Mouse (Mus musculus) hindbrain, embryonic 16.5 days (tissue): ENCODE results near the gene Xylb. TPM values are rescaled to one million over a fixed set of nuclear protein-coding genes. Genes with fewer than 3 reads are reported as not detected.
"Not testable (repeated sequence)": the region's sequence is repeated elsewhere in the genome, so short reads cannot be mapped to it uniquely, and the experiment has no call there.

Experiments used
- ATAC-seq: fragments of 200-750 bp; cut with Nextera tagmentation; 2 replicates; pipeline ENCODE4 v1.8.0; 2017; ENCODE audit warnings: moderate TSS enrichment, moderate library complexity
- H3K27ac ChIP-seq: fragments of 300-500 bp; sonication (generic); 2 replicates; pipeline ENCODE4 v1.5.1; 2014; ENCODE audit warnings: low read depth, mild to moderate bottlenecking, control low read depth, low read length, moderate library complexity
- H3K27me3 ChIP-seq: fragments of 300-500 bp; sonication (generic); replicated peaks from 2 replicates; pipeline ENCODE4 v1.6.1; 2014; ENCODE audit warnings: low read length; ENCODE audit not compliant: control insufficient read depth, insufficient read depth
- H3K36me3 ChIP-seq: fragments of 300-500 bp; sonication (generic); 2 replicates; pipeline ENCODE4 v1.6.1; 2014; ENCODE audit warnings: mild to moderate bottlenecking, low read length, moderate library complexity, mixed read lengths; ENCODE audit not compliant: control insufficient read depth, insufficient read depth
- H3K4me1 ChIP-seq: fragments of 300-500 bp; sonication (generic); 2 replicates; pipeline ENCODE4 v1.6.1; 2014; ENCODE audit warnings: low read depth, low read length; ENCODE audit not compliant: control insufficient read depth, insufficient read depth
- H3K4me2 ChIP-seq: fragments of 300-500 bp; sonication (generic); 2 replicates; pipeline ENCODE4 v1.6.1; 2014; ENCODE audit warnings: mild to moderate bottlenecking, low read length, control low read depth, moderate library complexity
- H3K4me3 ChIP-seq: fragments of 300-500 bp; sonication (generic); 2 replicates; pipeline ENCODE4 v1.5.1; 2014; ENCODE audit warnings: mild to moderate bottlenecking, low read length, control low read depth, moderate library complexity
- H3K9ac ChIP-seq: fragments of 300-500 bp; sonication (generic); 2 replicates; pipeline ENCODE4 v1.6.1; 2014; ENCODE audit warnings: low read depth, mild to moderate bottlenecking, control low read depth, low read length, moderate library complexity
- H3K9me3 ChIP-seq: fragments of 300-500 bp; sonication (generic); 2 replicates; pipeline ENCODE4 v1.6.1; 2014; ENCODE audit warnings: mild to moderate bottlenecking, low read length, moderate library complexity; ENCODE audit not compliant: control insufficient read depth
- WGBS: fragments of 180-500 bp; shearing (Covaris S2); extraction: QIAGEN DNeasy Blood & Tissue Kit; methylation state at CpG from one replicate; pipeline ENCODE4 v1.1.7; 2014; 5-methylcytosine and 5-hydroxymethylcytosine counted together
- polyA plus RNA-seq: library from polyadenylated mRNA; unstranded; fragments of >200 nt; fragmentation: Nextera tagmentation; extraction: Ambion mirVana; gene quantifications from 2 replicates; pipeline ENCODE4 v1.2.1, GENCODE M21; 2015

Xylb gene
- polyA plus RNA-seq, 1 experiment from 2014 or later = 3.0 TPM

DNA sequence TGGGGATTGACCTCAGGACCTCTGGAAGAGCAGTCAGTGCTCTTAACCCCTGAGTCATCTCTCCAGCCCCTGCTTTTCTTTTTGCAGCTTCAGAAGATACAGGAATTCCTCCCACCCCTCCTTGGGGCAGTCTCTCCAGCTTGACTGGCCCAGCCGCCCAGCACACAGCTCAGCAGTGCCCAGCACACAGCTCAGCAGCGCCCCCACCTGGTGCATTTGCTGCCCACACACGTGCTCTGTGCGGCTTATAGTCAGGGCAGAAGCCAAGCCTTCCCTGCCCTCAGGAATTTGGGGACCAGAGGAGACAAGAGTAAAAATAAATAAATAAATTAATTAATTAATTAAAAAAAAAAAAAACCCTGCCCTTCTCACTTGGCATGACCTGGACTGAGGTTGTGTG is 5.1 kb upstream of the Xylb start:
- Histone ChIP-seq H3K36me3 (peaks cover 16% of the 10 kb centered on the region), H3K4me1 (no peaks in the 10 kb centered on the region), H3K27me3 (no peaks in the 10 kb centered on the region), H3K9ac (no peak overlapping the region), H3K4me2 (no peak overlapping the region), H3K4me3 (no peak overlapping the region), H3K27ac (no peak overlapping the region), H3K9me3 (no peaks in the 10 kb centered on the region)
- WGBS = 29% methylated on average over 4 of the region's 4 CpGs
- peak; percentile 72 for ATAC-seq

DNA sequence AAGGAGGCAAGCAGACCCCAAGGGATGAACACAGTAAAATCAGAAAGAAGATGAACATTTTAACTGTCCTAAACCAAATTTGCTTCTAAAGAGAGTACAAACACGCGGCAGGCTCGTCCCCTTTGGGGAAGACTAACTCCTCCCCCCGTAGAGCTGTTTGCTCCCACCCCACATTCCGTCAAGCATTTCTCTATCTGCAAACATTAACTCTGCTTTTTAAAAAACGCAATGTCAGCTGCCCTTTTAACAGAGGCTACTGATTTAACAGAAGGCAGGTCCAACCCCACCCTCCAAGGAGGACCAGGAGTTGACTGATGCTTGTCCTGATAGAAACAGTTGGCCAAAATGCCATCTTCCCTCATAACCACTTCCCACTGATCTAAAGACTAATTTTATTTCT is 3.3 kb upstream of the Xylb start:
- no peak overlapping the region for H3K4me2 ChIP-seq
- no peak for ATAC-seq
- WGBS = 86% methylated on average over 6 of the region's 6 CpGs
- no peak overlapping the region for H3K27ac ChIP-seq
- H3K9me3 ChIP-seq = no peaks in the 10 kb centered on the region
- H3K9ac ChIP-seq = no peak overlapping the region
- no peak overlapping the region for H3K4me3 ChIP-seq
- peaks cover 4% of the 10 kb centered on the region; the same call in 1 of the 2 replicates for H3K4me1 ChIP-seq
- H3K36me3 ChIP-seq = peaks cover 7% of the 10 kb centered on the region
- no peaks in the 10 kb centered on the region for H3K27me3 ChIP-seq

GRCm38 (mm10) chr9:119355943-119356342 is 1.2 kb upstream of the Xylb start:
- Histone ChIP-seq H3K27me3 (no peaks in the 10 kb centered on the region), H3K36me3 (peaks cover 5% of the 10 kb centered on the region), H3K9me3 (no peaks in the 10 kb centered on the region), H3K4me1 (peaks cover 4% of the 10 kb centered on the region; the same call in 1 of the 2 replicates), H3K27ac (no peak overlapping the region), H3K9ac (no peak overlapping the region), H3K4me2 (no peak overlapping the region), H3K4me3 (no peak overlapping the region)
- ATAC-seq = no peak
- WGBS = 82% methylated on average over 6 of the region's 6 CpGs

DNA sequence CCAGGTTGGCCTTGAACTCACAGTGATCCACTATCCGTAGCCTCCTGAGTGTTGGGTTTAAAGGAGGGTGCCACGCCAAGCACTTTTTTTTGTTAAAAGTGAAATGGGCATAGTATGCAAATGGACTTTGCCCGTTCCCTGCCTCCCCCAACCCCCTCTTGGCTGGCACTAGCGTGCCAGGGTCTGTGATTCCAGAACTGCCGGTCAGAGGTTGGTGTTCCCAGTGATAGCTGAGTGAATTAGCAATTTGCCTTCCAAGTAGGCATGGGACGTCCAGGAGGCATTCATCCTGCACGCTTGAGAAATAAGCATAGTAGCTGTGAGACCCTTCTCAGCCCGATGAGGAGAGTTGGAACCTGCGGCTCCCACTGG is 863 bp downstream of the Xylb start:
- Histone ChIP-seq H3K4me3 (peak overlapping the region; percentile 75), H3K4me1 (peaks cover 4% of the 10 kb centered on the region; the same call in 1 of the 2 replicates), H3K4me2 (peak overlapping the region; percentile 72), H3K27me3 (no peaks in the 10 kb centered on the region), H3K27ac (no peak overlapping the region), H3K9me3 (no peaks in the 10 kb centered on the region), H3K36me3 (no peaks in the 10 kb centered on the region), H3K9ac (peak overlapping the region; percentile 80; the same call in 1 of the 2 replicates)
- ATAC-seq = no peak
- 33% methylated on average over 9 of the region's 9 CpGs for WGBS

- no peak for ATAC-seq
- H3K4me3 ChIP-seq = no peak overlapping the region
- no peaks in the 10 kb centered on the region for H3K9me3 ChIP-seq
- H3K27ac ChIP-seq = no peak overlapping the region
- WGBS = 92% methylated on average over 5 of the region's 5 CpGs
- no peak overlapping the region for H3K9ac ChIP-seq
- H3K4me2 ChIP-seq = no peak overlapping the region
- no peaks in the 10 kb centered on the region for H3K36me3 ChIP-seq
- H3K27me3 ChIP-seq = no peaks in the 10 kb centered on the region
- peaks cover 4% of the 10 kb centered on the region; the same call in 1 of the 2 replicates for H3K4me1 ChIP-seq
These were observed 4.2 kb downstream of the Xylb start for GRCm38 (mm10) chr9:119361416-119361815.

- no peaks in the 10 kb centered on the region for H3K4me1 ChIP-seq
- H3K36me3 ChIP-seq = no peaks in the 10 kb centered on the region
- H3K4me2 ChIP-seq = no peak overlapping the region
- ATAC-seq = no peak
- H3K4me3 ChIP-seq = no peak overlapping the region
- H3K9ac ChIP-seq = no peak overlapping the region
- no peak overlapping the region for H3K27ac ChIP-seq
- WGBS = 91% methylated on average over 12 of the region's 12 CpGs
- no peaks in the 10 kb centered on the region for H3K9me3 ChIP-seq
- no peaks in the 10 kb centered on the region for H3K27me3 ChIP-seq
These were observed 6.0 kb downstream of the Xylb start for GRCm38 (mm10) chr9:119363229-119363628.

DNA sequence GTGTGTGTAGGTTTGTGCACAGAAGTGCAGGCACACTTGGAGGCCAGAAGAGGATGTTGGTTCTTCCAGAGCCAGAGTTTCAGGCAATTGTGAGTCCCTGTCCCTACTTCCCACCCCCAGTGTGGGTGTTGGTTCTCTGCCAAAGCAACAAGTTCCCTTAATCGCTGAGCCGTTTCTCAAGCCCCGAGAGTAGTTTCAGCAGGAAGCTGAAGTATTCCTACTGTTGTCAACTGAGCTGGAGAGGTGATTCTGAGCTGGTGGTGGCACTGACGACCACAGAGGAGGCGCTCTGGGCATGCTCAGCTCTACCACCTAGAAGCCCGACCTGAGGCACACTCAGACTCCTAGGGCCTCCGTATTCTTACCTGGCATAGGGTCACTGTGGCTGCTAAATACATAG is 8.1 kb downstream of the Xylb start, which contains the start of gene Slc22a14:
Gene Slc22a14 (minus strand): TSS at position 270 of the 400 bp plus-strand sequence.
- 68% methylated on average over 7 of the region's 7 CpGs for WGBS
- no peak within 1 kb of the TSS for H3K27ac ChIP-seq
- ATAC-seq = no peak
- no peak within 1 kb of the TSS for H3K4me3 ChIP-seq
- no peaks in the 10 kb centered on the region for H3K4me1 ChIP-seq
- no peaks in the 10 kb centered on the region for H3K36me3 ChIP-seq
- H3K27me3 ChIP-seq = no peaks in the 10 kb centered on the region
- H3K4me2 ChIP-seq = no peak within 1 kb of the TSS
- no peaks in the 10 kb centered on the region for H3K9me3 ChIP-seq
- H3K9ac ChIP-seq = no peak within 1 kb of the TSS

- WGBS = 94% methylated on average over 3 of the region's 3 CpGs
- no peaks in the 10 kb centered on the region for H3K27me3 ChIP-seq
These were observed 11.2 kb downstream of the Xylb start for GRCm38 (mm10) chr9:119368367-119368766.

GRCm38 (mm10) chr9:119370770-119371169 is 13.6 kb downstream of the Xylb start:
- not testable (repeated sequence) for H3K4me1 ChIP-seq, H3K4me2 ChIP-seq, H3K9ac ChIP-seq, ATAC-seq, H3K27me3 ChIP-seq, H3K4me3 ChIP-seq, H3K9me3 ChIP-seq, H3K27ac ChIP-seq, H3K36me3 ChIP-seq
- 85% methylated on average over 4 of the region's 4 CpGs for WGBS

More at GRCm38 (mm10) chr9:119368367-119368766, 11.2 kb downstream of the Xylb start:
- H3K9me3 ChIP-seq = no peaks in the 10 kb centered on the region
- H3K36me3 ChIP-seq = no peaks in the 10 kb centered on the region
- no peaks in the 10 kb centered on the region for H3K4me1 ChIP-seq
- no peak overlapping the region for H3K4me3 ChIP-seq
- no peak overlapping the region for H3K4me2 ChIP-seq
- H3K27ac ChIP-seq = no peak overlapping the region
- H3K9ac ChIP-seq = no peak overlapping the region
- ATAC-seq = no peak

GRCm38 (mm10) chr9:119371251-119371650 is 14.1 kb downstream of the Xylb start:
- no peaks in the 10 kb centered on the region for H3K4me1 ChIP-seq
- no peaks in the 10 kb centered on the region for H3K36me3 ChIP-seq
- H3K9me3 ChIP-seq = no peaks in the 10 kb centered on the region
- no peak overlapping the region for H3K4me2 ChIP-seq
- no peak overlapping the region for H3K9ac ChIP-seq
- H3K27me3 ChIP-seq = no peaks in the 10 kb centered on the region
- no peak overlapping the region for H3K27ac ChIP-seq
- no peak overlapping the region for H3K4me3 ChIP-seq
- ATAC-seq = no peak
- whole genome bisulfite sequencing = 70% methylated on average over 4 of the region's 4 CpGs
